Mouse (Mus musculus) splenic B cell, adult 2 months (primary cell): Measurements from ENCODE around the gene Vipr2.
A peak's percentile ranks its signal among the peaks of the same experiment; 100 is the strongest.

ENCODE experiments used
- DNase-seq: peaks from one replicate; pipeline ENCODE4 v3.0.0-alpha.2; 2011; ENCODE audit warnings: low read depth, low spot score
- H3K27me3 ChIP-seq: 2 replicates; pipeline ENCODE4 v1.6.1; 2012; ENCODE audit warnings: mild to moderate bottlenecking, low read length, moderate library complexity, mixed read lengths; ENCODE audit not compliant: control insufficient read depth, poor library complexity, insufficient read depth, severe bottlenecking
- H3K36me3 ChIP-seq: 2 replicates; pipeline ENCODE4 v1.6.1; 2012; ENCODE audit warnings: mild to moderate bottlenecking, low read length, moderate library complexity, mixed read lengths; ENCODE audit not compliant: control insufficient read depth, poor library complexity, insufficient read depth, severe bottlenecking

Gene Vipr2

DNA sequence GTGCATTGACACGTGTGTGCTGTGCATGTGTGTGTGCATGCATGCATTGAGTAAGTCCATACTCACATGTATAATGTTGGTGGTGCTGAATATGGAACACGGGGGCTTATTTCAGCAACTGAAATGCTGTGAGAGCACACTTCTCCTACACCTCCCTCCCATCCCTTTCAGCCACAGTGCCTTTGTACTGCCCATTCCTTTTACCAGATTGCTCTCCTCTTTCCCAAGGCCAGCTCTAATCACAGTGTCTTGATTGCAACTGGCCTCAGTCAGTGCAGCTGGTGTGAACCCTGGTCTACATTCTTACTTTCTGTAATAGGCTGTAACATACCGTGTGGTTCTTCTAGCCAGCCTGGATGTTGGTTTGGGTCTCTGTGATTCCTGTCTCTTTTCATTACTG is 41.5 kb downstream of the Vipr2 start:
- DNase-seq: no peak
- Histone ChIP-seq H3K36me3 (no peaks in the 10 kb centered on the region), H3K27me3 (no peaks in the 10 kb centered on the region)

DNA sequence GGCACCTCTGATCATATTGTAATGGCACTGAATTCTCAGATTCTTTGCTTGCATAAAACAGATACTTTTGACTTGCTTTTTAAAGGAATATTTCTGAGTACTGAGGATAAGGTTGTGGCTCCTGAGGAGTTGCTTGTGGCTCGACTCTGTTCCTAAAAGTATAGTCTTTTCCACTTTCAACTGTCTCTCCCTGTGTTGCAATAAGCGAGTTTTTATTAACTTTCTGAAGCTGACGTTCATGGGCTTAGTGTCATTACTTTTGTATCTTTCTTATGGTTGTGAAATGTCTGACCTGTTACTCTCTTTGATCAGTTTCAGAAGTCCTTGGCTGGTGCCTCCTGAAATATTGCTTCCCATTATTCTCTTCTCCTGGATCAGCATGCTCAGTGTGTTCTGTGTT is 46.3 kb downstream of the Vipr2 start:
- Histone ChIP-seq H3K36me3 (no peaks in the 10 kb centered on the region), H3K27me3 (no peaks in the 10 kb centered on the region)
- no peak for DNase-seq

DNA sequence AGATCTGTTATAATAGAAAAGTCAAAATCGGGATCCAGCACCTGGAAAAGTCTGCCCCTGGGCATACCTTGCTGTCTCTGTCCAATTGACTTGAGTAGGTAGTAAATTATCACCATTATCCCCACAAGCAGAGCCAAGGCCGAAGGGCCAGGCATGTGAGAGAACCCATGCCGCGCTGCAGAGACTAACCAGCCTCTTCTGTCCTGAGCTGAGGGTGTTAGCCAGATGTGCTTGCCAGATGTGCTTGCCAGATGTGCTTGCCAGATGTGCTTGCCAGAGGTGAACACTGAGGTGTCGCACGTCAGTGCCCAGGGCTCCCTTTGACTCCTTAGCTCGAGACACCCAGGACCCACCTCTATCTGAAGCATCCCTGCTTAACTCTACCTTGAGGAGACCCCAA is 53.4 kb downstream of the Vipr2 start:
- Histone ChIP-seq H3K36me3 (no peaks in the 10 kb centered on the region), H3K27me3 (no peaks in the 10 kb centered on the region)
- DNase-seq: no peak

DNA sequence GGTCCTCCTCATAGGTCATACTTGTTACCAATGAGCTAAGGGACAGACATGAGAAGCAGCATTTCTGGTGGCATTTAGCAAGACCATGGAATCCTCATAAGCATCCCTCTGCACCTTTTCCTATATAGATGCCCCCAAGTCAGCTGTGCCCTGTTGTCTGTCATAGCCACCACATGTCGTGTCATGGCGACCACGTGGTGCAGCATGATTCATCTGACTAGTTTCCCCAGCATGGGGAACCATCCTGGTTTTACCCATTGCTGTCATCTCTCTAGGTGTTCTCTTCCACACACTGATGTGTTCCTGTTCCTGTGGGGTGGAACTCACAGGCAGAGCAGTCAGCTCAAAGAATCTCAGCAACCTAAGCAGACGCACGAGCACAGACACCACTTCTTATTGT is 55.4 kb downstream of the Vipr2 start:
- H3K36me3 ChIP-seq: no peaks in the 10 kb centered on the region
- no peaks in the 10 kb centered on the region; the same call in 1 of the 2 replicates for H3K27me3 ChIP-seq
- no peak for DNase-seq

DNA sequence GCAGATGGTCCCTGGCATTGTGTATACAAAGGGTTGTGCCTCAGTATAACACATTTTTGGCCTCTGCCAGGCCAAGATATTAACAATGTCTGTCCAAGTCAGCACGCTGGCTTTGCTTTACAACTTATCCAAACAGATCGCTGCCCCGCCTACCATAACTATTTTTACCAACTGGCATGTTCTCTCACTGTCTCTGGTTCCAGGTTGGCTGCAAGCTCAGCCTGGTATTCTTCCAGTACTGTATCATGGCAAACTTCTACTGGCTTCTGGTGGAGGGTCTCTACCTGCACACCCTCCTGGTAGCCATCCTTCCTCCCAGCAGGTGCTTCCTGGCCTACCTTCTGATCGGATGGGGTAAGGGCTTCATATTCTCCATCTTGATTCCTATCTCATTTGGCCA is 58.4 kb downstream of the Vipr2 start:
- DNase-seq: no peak
- H3K36me3 ChIP-seq: no peaks in the 10 kb centered on the region
- H3K27me3 ChIP-seq: no peaks in the 10 kb centered on the region; the same call in 1 of the 2 replicates

DNA sequence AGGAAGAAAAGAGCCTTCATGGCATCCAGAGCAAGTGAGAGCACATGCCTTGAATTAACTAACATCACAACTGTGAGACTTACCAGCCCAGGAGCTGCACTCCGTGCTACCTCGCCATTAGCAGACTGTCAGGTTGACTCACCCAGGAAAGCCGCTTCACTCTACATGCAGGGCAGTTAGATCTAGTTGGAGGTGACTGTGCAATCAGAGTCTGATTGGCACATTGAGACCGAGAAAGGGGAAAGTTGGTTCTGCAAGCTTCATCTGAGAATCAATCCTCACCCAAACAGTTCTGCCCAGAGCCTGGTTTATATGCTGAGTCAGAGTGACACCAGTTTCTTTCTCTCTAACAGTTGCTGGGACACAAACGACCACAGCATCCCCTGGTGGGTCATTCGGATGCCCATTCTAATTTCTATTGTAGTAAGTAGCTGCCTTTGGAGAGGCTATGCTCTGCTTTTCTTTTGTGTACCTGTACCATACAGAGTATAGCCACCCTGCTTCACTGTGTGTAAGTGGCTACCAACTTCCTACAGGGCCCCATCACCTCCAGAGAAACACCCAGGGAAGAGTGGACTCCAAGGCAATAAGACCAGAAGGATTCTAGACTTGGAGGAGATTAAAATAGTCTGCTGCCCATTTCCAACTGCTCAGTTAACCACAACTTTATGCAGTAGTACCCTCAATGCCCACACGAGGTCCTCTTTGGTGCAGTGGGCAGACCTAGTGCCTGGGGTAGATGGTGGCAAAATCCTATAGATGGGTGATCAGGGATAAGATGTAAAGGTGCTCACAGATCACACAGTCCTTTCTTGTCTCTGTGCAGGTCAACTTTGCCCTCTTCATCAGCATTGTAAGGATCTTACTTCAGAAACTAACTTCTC is 61.0 kb downstream of the Vipr2 start:
- Histone ChIP-seq H3K27me3 (no peaks in the 10 kb centered on the region; the same call in 1 of the 2 replicates), H3K36me3 (no peaks in the 10 kb centered on the region)
- DNase-seq: peak; percentile 54

DNA sequence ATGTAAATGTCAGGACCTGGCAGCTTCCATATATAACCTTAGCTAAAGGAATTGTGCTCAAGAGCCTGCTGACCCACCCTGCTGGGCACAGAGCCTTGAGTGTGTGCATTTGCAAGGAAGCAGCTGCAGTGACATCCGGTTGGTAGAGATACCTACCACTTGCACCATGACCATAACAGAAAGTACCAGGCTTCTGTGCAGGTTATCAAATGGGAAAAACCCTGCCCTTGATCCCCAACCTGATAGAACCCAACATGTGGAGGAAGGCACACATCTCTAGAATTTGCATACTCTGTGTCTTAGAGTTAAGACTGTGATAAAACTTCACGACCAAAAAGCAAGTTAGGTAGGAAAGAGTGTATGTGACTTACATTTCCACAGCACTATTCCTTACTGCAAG is 63.1 kb downstream of the Vipr2 start:
- no peak for DNase-seq
- Histone ChIP-seq H3K27me3 (no peaks in the 10 kb centered on the region; the same call in 1 of the 2 replicates), H3K36me3 (no peaks in the 10 kb centered on the region)

DNA sequence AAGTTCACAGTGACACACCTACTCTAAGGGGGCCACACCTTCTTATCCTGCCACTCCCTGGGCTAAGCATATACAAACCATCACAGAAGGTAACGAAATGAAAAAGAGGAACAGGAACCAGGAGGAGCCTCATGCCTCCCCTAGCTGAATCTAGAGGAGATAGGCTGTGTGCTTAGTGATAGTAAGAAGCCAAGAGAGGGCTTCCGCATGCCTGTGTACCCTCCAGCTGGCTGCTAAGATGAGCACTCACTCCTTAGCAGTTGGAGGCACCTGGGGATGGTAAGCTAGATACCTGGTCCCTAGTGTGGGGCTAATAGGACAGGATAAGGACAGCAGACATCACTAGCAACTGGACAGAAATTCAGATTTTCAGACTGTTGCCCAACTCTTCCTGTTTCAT is 64.3 kb downstream of the Vipr2 start:
- DNase-seq: peak; percentile 65
- Histone ChIP-seq H3K36me3 (no peaks in the 10 kb centered on the region), H3K27me3 (no peaks in the 10 kb centered on the region; the same call in 1 of the 2 replicates)

DNA sequence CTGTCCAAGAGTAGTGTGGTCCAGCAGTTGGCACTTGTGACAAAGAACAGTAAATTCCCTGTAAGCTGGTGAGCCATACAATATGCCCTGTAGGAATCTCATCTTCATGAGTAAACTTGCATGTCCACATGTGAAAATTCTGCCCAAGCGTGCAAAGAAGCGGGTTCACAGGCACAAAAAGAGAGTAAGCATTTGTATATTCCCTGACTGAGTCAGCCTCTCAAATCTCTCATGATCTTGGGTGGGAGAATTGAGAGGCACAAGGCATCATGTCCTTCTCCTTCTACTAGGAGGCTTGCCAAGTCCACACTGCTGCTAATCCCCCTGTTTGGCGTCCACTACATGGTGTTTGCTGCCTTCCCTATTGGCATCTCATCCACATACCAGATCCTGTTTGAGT is 64.9 kb downstream of the Vipr2 start:
- no peak for DNase-seq
- Histone ChIP-seq H3K36me3 (no peaks in the 10 kb centered on the region), H3K27me3 (no peaks in the 10 kb centered on the region)

DNA sequence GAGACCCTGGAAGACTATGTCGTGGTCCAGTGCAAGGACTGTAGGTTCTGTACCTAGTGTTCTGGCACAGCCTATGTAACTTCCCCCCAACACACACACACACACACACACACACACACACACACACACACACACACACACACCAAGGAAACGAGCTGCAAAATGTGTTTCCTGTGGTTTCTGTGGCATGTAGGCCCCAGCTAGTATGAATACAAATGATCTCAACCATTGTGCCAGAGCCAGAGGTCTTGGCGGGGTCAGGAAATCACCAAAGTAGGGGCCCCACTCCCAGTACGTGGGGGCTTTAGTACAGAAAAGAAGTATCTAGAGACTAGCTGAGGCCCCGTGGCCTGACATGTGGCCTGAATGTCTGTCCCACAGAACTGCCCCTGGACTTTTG is 67.7 kb downstream of the Vipr2 start:
- Histone ChIP-seq H3K27me3 (no peaks in the 10 kb centered on the region), H3K36me3 (no peaks in the 10 kb centered on the region)
- peak; percentile 71 for DNase-seq

DNA sequence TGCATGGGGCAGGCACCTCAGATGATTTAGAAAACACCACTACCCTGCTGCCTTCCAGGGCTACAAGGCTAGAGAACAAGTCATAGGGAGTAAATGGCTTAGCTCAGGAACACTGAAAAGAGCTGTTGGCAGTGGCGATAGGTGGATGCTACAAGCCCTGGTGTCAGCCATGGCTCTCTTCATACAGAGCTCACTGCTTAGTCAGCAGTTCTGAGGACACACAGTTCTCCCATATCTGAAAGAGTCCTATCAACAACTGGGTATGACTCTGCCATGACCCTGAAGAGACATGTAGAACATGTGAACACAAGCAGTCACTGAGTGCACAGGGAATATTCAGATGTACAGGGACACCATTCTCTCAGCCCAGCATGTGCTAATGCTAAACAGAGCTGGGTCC is 68.2 kb downstream of the Vipr2 start:
- no peak for DNase-seq
- no peaks in the 10 kb centered on the region for H3K36me3 ChIP-seq
- no peaks in the 10 kb centered on the region for H3K27me3 ChIP-seq

DNA sequence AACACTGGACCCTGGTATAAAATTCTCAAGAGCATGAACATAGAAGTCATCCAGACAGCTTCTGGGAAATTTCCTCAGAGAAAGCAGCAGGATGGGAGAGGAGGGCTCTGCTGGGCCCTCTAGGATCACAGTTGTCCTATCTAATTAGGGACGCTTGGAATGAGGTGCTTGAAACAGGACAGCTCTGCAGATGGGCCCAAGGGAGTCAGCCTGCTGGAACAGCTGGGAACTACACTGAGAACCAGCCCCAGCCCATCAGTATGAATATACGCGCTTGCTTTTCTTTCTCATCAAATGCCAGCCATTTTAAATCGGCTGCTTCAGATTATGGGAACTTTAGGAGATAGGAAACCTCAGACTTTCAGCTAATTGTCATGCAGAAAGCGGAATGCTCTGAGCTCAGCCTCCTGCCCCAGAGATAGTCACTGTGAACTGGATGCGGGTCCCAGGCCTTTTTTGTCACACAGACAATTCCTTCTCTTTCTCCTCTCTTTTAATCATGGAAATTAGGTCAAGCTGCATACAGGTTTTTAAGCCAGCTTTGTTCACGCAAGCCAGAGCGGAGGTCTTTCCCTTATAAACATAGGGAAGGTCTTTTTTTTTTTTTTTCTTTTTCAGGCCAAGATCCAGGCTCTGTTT is 69.6 kb downstream of the Vipr2 start:
- no peak for DNase-seq
- Histone ChIP-seq H3K36me3 (no peaks in the 10 kb centered on the region), H3K27me3 (no peaks in the 10 kb centered on the region)

DNA sequence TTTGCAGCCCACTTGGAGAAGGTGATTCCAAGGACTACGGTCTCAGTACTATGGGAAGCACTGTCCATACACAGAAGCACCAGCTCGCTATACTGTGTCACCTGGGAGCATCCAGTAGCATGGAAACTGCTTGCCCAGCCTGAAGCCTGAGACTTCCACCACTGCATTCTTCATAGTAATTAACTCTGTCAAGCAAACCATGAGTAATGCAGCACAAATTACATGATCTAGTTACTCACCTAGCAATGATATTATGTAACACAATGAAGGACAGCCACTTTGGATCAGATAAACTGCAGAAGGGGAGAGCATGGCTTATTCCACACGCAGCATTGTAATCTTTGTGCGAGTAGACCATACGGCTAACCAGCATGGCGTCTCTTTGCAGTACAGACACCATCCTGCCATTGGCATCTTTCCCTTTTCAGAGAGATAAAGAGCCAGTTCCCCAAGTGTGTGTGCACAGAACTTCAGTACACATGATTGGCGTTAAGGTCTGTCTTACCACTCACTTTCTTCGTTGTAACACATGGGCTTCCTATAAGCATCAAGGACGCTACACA is 75.4 kb downstream of the Vipr2 start:
- DNase-seq: no peak
- Histone ChIP-seq H3K36me3 (no peaks in the 10 kb centered on the region), H3K27me3 (no peaks in the 10 kb centered on the region)

DNA sequence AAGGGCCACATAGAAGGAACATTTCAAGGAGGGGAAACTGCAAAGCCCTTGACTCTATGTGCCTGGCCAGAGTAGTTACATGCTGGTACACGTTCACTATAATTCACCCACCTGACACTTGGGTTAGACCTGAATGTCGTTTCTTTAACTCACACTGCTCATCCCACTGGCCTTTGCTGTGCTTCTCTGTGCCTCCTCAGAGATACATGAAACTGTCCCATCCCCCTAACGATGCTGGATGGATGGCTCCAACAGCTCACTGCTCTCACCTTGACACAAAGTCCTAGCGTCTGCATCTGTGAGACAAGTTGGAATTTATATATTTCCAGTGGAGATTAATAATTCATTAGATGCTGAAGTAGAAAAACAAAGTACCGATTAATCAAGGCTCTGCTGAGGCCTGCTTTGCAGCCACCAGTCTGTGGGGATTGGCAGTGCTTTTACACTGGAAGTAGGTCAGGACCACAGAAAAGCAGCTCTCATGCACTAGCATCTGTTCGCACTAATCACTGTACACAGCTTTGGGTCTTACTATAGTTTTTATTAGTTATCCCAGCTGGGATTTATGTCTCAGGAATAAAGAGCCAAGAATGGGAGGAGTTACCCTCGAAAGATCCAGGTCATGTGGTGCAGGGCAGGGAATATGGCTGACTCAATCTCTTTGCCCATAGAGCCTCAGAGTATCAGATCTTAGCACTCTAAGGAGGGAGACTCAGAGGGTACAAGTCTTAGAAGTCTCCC is 79.4 kb downstream of the Vipr2 start:
- H3K36me3 ChIP-seq: no peaks in the 10 kb centered on the region
- no peak for DNase-seq
- H3K27me3 ChIP-seq: no peaks in the 10 kb centered on the region

DNA sequence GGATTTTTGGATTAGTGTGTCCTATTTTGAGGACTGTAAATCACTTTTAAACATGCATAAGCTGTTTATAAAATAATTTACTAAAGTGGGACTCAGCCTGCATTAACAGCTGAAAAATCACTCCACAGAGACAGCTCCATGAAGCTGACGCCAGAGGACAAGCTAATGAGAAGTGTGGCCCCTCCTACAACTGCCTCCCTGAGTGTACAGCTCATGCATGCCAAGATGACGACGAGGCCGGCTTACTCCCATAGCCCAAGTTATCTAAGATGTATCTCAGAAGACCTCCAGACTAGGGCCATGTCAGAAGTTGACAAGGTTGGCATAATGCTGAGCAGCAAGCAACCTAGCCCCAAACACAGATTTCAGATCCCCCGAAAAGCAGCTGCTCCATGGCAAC is 81.7 kb downstream of the Vipr2 start:
- no peak for DNase-seq
- Histone ChIP-seq H3K36me3 (no peaks in the 10 kb centered on the region), H3K27me3 (no peaks in the 10 kb centered on the region)
